Mouse (Mus musculus) midbrain, embryonic 12.5 days (tissue): ENCODE measurements around the gene Aldob. TPM values are rescaled to one million over a fixed set of nuclear protein-coding genes. Genes with fewer than 3 reads are reported as not detected.

Experiments used
- ATAC-seq: fragments of 200-750 bp; cut with Nextera tagmentation; 2 replicates; pipeline ENCODE4 v1.8.0; 2017; ENCODE audit warnings: low read depth, moderate TSS enrichment, moderate library complexity; ENCODE audit not compliant: low FRiP score
- H3K27ac ChIP-seq: fragments of 300-500 bp; sonication (generic); replicated peaks from 2 replicates; pipeline ENCODE4 v1.5.1; 2016; ENCODE audit warnings: mild to moderate bottlenecking
- H3K27me3 ChIP-seq: fragments of 300-500 bp; sonication (generic); 2 replicates; pipeline ENCODE4 v1.6.1; 2016; ENCODE audit warnings: mild to moderate bottlenecking
- H3K36me3 ChIP-seq: fragments of 300-500 bp; sonication (generic); 2 replicates; pipeline ENCODE4 v1.6.1; 2016
- H3K4me1 ChIP-seq: fragments of 300-500 bp; sonication (generic); 2 replicates; pipeline ENCODE4 v1.6.1; 2016
- H3K4me2 ChIP-seq: fragments of 300-500 bp; sonication (generic); replicated peaks from 2 replicates; pipeline ENCODE4 v1.6.1; 2016; ENCODE audit warnings: mild to moderate bottlenecking, moderate library complexity
- H3K4me3 ChIP-seq: fragments of 300-500 bp; sonication (generic); 2 replicates; pipeline ENCODE4 v1.5.1; 2016; ENCODE audit warnings: mild to moderate bottlenecking
- H3K9ac ChIP-seq: fragments of 300-500 bp; sonication (generic); replicated peaks from 2 replicates; pipeline ENCODE4 v1.6.1; 2016; ENCODE audit warnings: mild to moderate bottlenecking, moderate library complexity
- H3K9me3 ChIP-seq: fragments of 300-500 bp; sonication (generic); 2 replicates; pipeline ENCODE4 v1.6.1; 2016; ENCODE audit warnings: mild to moderate bottlenecking
- WGBS: fragments of 180-500 bp; shearing (Covaris S2); methylation state at CpG from one replicate; pipeline ENCODE4 v1.1.7; 2016; 5-methylcytosine and 5-hydroxymethylcytosine counted together
- polyA plus RNA-seq: library from polyadenylated mRNA; unstranded; fragments of >200 nt; fragmentation: Nextera tagmentation; extraction: Ambion mirVana; gene quantifications from 2 replicates; pipeline ENCODE4 v1.2.1, GENCODE M21; 2016

Aldob gene
- polyA plus RNA-seq, 1 experiment from 2014 or later: not detected

GRCm38 (mm10) chr4:49558181-49558580 lies 8.8 kb upstream of the Aldob start:
- 93% methylated on average over 2 of the region's 2 CpGs for WGBS
- Histone ChIP-seq H3K4me3 (no peak overlapping the region), H3K27ac (no peak overlapping the region), H3K36me3 (no peaks in the 10 kb centered on the region), H3K9me3 (no peaks in the 10 kb centered on the region), H3K9ac (no peak overlapping the region), H3K4me2 (no peak overlapping the region), H3K27me3 (no peaks in the 10 kb centered on the region), H3K4me1 (no peaks in the 10 kb centered on the region)
- no peak for ATAC-seq

GRCm38 (mm10) chr4:49557375-49557774 lies 8.0 kb upstream of the Aldob start:
- 100% methylated on average over 7 of the region's 7 CpGs for WGBS
- Histone ChIP-seq H3K27ac (no peak overlapping the region), H3K4me1 (no peaks in the 10 kb centered on the region), H3K4me3 (no peak overlapping the region), H3K36me3 (no peaks in the 10 kb centered on the region), H3K9me3 (no peaks in the 10 kb centered on the region), H3K4me2 (no peak overlapping the region), H3K9ac (no peak overlapping the region), H3K27me3 (no peaks in the 10 kb centered on the region)
- no peak for ATAC-seq

- no peak overlapping the region for H3K9ac ChIP-seq
- 87% methylated on average over 5 of the region's 5 CpGs for WGBS
- H3K4me2 ChIP-seq: no peak overlapping the region
- H3K27ac ChIP-seq: no peak overlapping the region
- no peak for ATAC-seq
- H3K27me3 ChIP-seq: no peaks in the 10 kb centered on the region
- no peaks in the 10 kb centered on the region for H3K36me3 ChIP-seq
- no peak overlapping the region for H3K4me3 ChIP-seq
- no peaks in the 10 kb centered on the region for H3K4me1 ChIP-seq
- no peaks in the 10 kb centered on the region for H3K9me3 ChIP-seq
Measured at GRCm38 (mm10) chr4:49553380-49553779, 4.0 kb upstream of the Aldob start.

- 91% methylated on average over 7 of the region's 7 CpGs for WGBS
Measured at GRCm38 (mm10) chr4:49547544-49548219, 1.7 kb downstream of the Aldob start.

GRCm38 (mm10) chr4:49546873-49547543 lies 2.3 kb downstream of the Aldob start:
- Histone ChIP-seq H3K27me3 (no peaks in the 10 kb centered on the region), H3K4me1 (no peaks in the 10 kb centered on the region), H3K9me3 (no peaks in the 10 kb centered on the region), H3K36me3 (no peaks in the 10 kb centered on the region), H3K4me3 (no peak overlapping the region), H3K27ac (no peak overlapping the region), H3K9ac (no peak overlapping the region), H3K4me2 (no peak overlapping the region)
- 78% methylated on average over 6 of the region's 6 CpGs for WGBS
- no peak for ATAC-seq

More at GRCm38 (mm10) chr4:49547544-49548219, 1.7 kb downstream of the Aldob start:
- H3K27ac ChIP-seq: no peak overlapping the region
- no peaks in the 10 kb centered on the region for H3K36me3 ChIP-seq
- ATAC-seq: no peak
- no peaks in the 10 kb centered on the region for H3K9me3 ChIP-seq
- no peaks in the 10 kb centered on the region for H3K4me1 ChIP-seq
- H3K4me3 ChIP-seq: no peak overlapping the region
- no peak overlapping the region for H3K9ac ChIP-seq
- no peaks in the 10 kb centered on the region for H3K27me3 ChIP-seq
- H3K4me2 ChIP-seq: no peak overlapping the region

GRCm38 (mm10) chr4:49546026-49546425 lies 3.3 kb downstream of the Aldob start:
- Histone ChIP-seq H3K27ac (no peak overlapping the region), H3K9me3 (no peaks in the 10 kb centered on the region), H3K9ac (no peak overlapping the region), H3K27me3 (no peaks in the 10 kb centered on the region), H3K4me2 (no peak overlapping the region), H3K4me3 (no peak overlapping the region), H3K4me1 (no peaks in the 10 kb centered on the region), H3K36me3 (no peaks in the 10 kb centered on the region)
- 86% methylated on average over 2 of the region's 2 CpGs for WGBS
- no peak for ATAC-seq

- H3K4me3 ChIP-seq: no peak overlapping the region
- H3K36me3 ChIP-seq: no peaks in the 10 kb centered on the region
- ATAC-seq: no peak
- no peak overlapping the region for H3K9ac ChIP-seq
- no peak overlapping the region for H3K27ac ChIP-seq
- no peaks in the 10 kb centered on the region for H3K27me3 ChIP-seq
- H3K9me3 ChIP-seq: no peaks in the 10 kb centered on the region
- no peak overlapping the region for H3K4me2 ChIP-seq
- WGBS: 77% methylated on average over 3 of the region's 3 CpGs
- no peaks in the 10 kb centered on the region for H3K4me1 ChIP-seq
Measured at GRCm38 (mm10) chr4:49540966-49541365, 8.4 kb downstream of the Aldob start.

- WGBS: 87% methylated on average over 6 of the region's 6 CpGs
- Histone ChIP-seq H3K36me3 (no peaks in the 10 kb centered on the region), H3K9me3 (no peaks in the 10 kb centered on the region), H3K27ac (no peak overlapping the region), H3K4me3 (no peak overlapping the region), H3K9ac (no peak overlapping the region), H3K4me1 (no peaks in the 10 kb centered on the region), H3K4me2 (no peak overlapping the region), H3K27me3 (no peaks in the 10 kb centered on the region)
- no peak for ATAC-seq
Measured at GRCm38 (mm10) chr4:49539665-49540064, 9.7 kb downstream of the Aldob start.

- Histone ChIP-seq H3K4me3 (no peak overlapping the region), H3K36me3 (peaks cover 10% of the 10 kb centered on the region), H3K9ac (no peak overlapping the region), H3K27me3 (no peaks in the 10 kb centered on the region), H3K9me3 (no peaks in the 10 kb centered on the region), H3K4me2 (no peak overlapping the region), H3K4me1 (no peaks in the 10 kb centered on the region), H3K27ac (no peak overlapping the region)
- ATAC-seq: no peak
- WGBS: 94% methylated on average over 4 of the region's 4 CpGs
Measured at GRCm38 (mm10) chr4:49536671-49537070, 12.7 kb downstream of the Aldob start.

GRCm38 (mm10) chr4:49535675-49536294 lies 13.6 kb downstream of the Aldob start:
- H3K9me3 ChIP-seq: no peaks in the 10 kb centered on the region
- 90% methylated on average over 4 of the region's 4 CpGs for WGBS
- ATAC-seq: no peak
- H3K4me3 ChIP-seq: no peak overlapping the region
- H3K27ac ChIP-seq: no peak overlapping the region
- no peak overlapping the region for H3K4me2 ChIP-seq
- no peaks in the 10 kb centered on the region for H3K4me1 ChIP-seq
- H3K9ac ChIP-seq: no peak overlapping the region
- H3K27me3 ChIP-seq: no peaks in the 10 kb centered on the region
- peaks cover 13% of the 10 kb centered on the region for H3K36me3 ChIP-seq

- Histone ChIP-seq H3K9ac (no peak overlapping the region), H3K4me2 (no peak overlapping the region), H3K27me3 (no peaks in the 10 kb centered on the region), H3K36me3 (peaks cover 20% of the 10 kb centered on the region), H3K27ac (no peak overlapping the region), H3K9me3 (0 out of 2 replicates have a peak, but pooled peaks cover 3% of the 10 kb centered on the region), H3K4me3 (no peak overlapping the region), H3K4me1 (no peaks in the 10 kb centered on the region)
- no peak for ATAC-seq
- 88% methylated on average over 3 of the region's 3 CpGs for WGBS
Measured at GRCm38 (mm10) chr4:49535036-49535435, 14.3 kb downstream of the Aldob start.

- Histone ChIP-seq H3K9me3 (no peaks in the 10 kb centered on the region), H3K27me3 (no peaks in the 10 kb centered on the region)
Measured at GRCm38 (mm10) chr4:49522576-49522975, 26.8 kb downstream of the Aldob start.

More at GRCm38 (mm10) chr4:49522576-49522975, 26.8 kb downstream of the Aldob start:
- H3K4me3 ChIP-seq: no peak overlapping the region
- H3K4me2 ChIP-seq: no peak overlapping the region; the same call in 1 of the 2 replicates
- 90% methylated on average over 9 of the region's 9 CpGs for WGBS
- peaks cover 18% of the 10 kb centered on the region for H3K4me1 ChIP-seq
- ATAC-seq: no peak
- no peak overlapping the region for H3K9ac ChIP-seq
- H3K36me3 ChIP-seq: peaks cover 16% of the 10 kb centered on the region
- no peak overlapping the region for H3K27ac ChIP-seq
